Mouse (Mus musculus) lung, adult 2 months (tissue): Measurements from ENCODE around the gene Hhipl1.

Source experiments
- CTCF ChIP-seq: fragments of 200-500 bp; IDR thresholded peaks from 2 replicates; pipeline ENCODE4 v1.5.1; 2011; ENCODE audit warnings: mild to moderate bottlenecking, low read length, control low read depth; ENCODE audit not compliant: insufficient read depth
- POLR2A ChIP-seq: fragments of 200-500 bp; IDR thresholded peaks from 2 replicates; pipeline ENCODE4 v1.6.1; 2011; ENCODE audit warnings: low read depth, mild to moderate bottlenecking, control low read depth, low read length, borderline replicate concordance; ENCODE audit errors: extremely low read depth

DNA sequence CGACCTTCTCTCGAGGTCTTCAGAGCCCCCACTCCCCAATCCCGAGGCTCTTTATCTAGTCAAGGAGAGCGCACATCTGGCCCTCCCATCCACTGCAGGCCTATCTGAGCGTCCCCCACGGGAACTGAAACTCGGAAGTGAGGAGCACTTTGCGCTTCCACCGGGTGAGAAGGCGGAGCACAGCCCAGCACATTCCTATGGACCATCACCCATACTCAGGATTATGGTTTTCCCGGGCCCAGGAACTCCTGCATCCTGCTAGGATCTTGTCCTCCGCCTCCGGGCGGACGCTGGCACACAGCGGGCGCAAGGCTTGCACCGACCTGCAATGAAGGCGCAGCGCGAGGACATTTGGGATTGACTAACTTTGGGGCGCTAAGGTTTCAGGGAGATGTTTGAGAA is 27.4 kb downstream of the Hhipl1 start:
- TF ChIP-seq CTCF (no peak), POLR2A (no peak)
